Mouse (Mus musculus) erythroblast, embryonic 14.5 days (primary cell): Measurements from ENCODE around the gene Ghr. TPM values are rescaled to one million over a fixed set of nuclear protein-coding genes. Genes with fewer than 3 reads are reported as not detected.

Source experiments
- H3K27me3 ChIP-seq: 2 replicates; pipeline ENCODE4 v1.6.1; 2012; ENCODE audit warnings: inconsistent platforms; ENCODE audit not compliant: control insufficient read depth
- H3K36me3 ChIP-seq: 2 replicates; pipeline ENCODE4 v1.6.1; 2012; ENCODE audit warnings: mild to moderate bottlenecking, inconsistent platforms; ENCODE audit not compliant: control insufficient read depth
- H3K4me1 ChIP-seq: 2 replicates; pipeline ENCODE4 v1.6.1; 2012; ENCODE audit warnings: inconsistent platforms; ENCODE audit not compliant: control insufficient read depth
- H3K4me3 ChIP-seq: replicated peaks from 2 replicates; pipeline ENCODE3; 2012; ENCODE audit warnings: moderate library complexity, mild to moderate bottlenecking, inconsistent platforms
- H3K9me3 ChIP-seq: 2 replicates; pipeline ENCODE4 v1.6.1; 2012; ENCODE audit warnings: low read length, inconsistent platforms, mixed read lengths; ENCODE audit not compliant: control insufficient read depth
- GATA1 ChIP-seq: IDR thresholded peaks from 2 replicates; pipeline ENCODE4 v1.6.1; 2012; ENCODE audit warnings: low read length, inconsistent platforms, mixed read lengths
- TAL1 ChIP-seq: IDR thresholded peaks from 3 replicates; pipeline ENCODE4 v1.6.1; 2012; ENCODE audit warnings: low read length, inconsistent platforms, mixed read lengths
- polyA plus RNA-seq: library from polyadenylated mRNA; stranded (reverse); fragments of >175 nt; gene quantifications from 2 replicates; pipeline ENCODE4 v1.2.3, GENCODE M21; 2012

Gene Ghr
- polyA plus RNA-seq, 1 experiment: not detected

- Histone ChIP-seq H3K4me1 (no peaks in the 10 kb centered on the region), H3K4me3 (no peak overlapping the region), H3K36me3 (no peaks in the 10 kb centered on the region), H3K27me3 (no peaks in the 10 kb centered on the region), H3K9me3 (no peaks in the 10 kb centered on the region)
- no peak for TF ChIP-seq GATA1
- no peak for TF ChIP-seq TAL1
These were observed 114.1 kb downstream of the Ghr start for GRCm38 (mm10) chr15:3469230-3469629.

DNA sequence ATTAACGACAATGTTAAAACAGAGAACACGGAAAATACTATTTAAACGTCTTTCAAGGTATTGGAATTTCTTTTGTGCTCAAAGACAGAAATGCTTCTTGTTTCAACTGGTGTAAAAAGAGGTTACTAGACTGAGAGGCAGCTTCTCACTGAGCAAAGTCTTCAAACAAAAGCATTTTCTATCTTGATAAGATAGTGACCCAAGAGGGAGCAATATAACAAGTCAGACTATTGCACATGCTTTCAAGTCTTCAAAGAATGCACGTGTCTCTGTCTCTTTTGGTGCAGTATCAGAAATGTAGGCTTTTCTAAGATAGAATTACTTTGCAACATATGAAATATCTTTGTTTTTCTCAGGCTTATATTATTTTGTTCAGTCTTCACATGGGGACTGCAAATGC, 116.7 kb downstream of the Ghr start:
- Histone ChIP-seq H3K27me3 (no peaks in the 10 kb centered on the region), H3K4me1 (no peaks in the 10 kb centered on the region), H3K4me3 (no peak overlapping the region), H3K9me3 (no peaks in the 10 kb centered on the region), H3K36me3 (no peaks in the 10 kb centered on the region)
- TF ChIP-seq TAL1: no peak
- no peak for TF ChIP-seq GATA1

DNA sequence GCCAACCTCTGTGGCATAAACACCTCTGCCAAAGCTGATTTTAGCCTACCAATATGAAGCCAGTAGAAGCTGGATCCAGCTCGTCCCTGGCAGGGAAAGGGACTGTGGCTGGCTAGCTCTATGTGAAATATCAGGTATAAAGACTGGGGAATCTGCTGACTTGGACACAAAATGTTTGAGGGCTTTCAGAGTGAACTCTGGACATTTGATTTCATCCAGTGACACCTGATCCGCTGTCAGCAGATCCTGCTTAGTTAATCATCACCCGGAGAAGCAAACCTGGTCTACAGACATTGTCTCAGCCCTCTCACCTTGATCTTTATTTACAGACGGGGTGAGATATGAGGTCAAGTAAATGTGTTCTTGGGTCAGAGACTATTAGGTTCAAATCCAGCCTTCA, 118.5 kb downstream of the Ghr start:
- TF ChIP-seq GATA1 (no peak), TAL1 (no peak)
- H3K27me3 ChIP-seq: no peaks in the 10 kb centered on the region
- no peaks in the 10 kb centered on the region for H3K36me3 ChIP-seq
- H3K9me3 ChIP-seq: no peaks in the 10 kb centered on the region
- no peaks in the 10 kb centered on the region for H3K4me1 ChIP-seq
- no peak overlapping the region for H3K4me3 ChIP-seq

GRCm38 (mm10) chr15:3456543-3456942, 126.7 kb downstream of the Ghr start:
- no peak for TF ChIP-seq TAL1
- TF ChIP-seq GATA1: no peak
- no peaks in the 10 kb centered on the region for H3K9me3 ChIP-seq
- no peak overlapping the region for H3K4me3 ChIP-seq
- no peaks in the 10 kb centered on the region for H3K4me1 ChIP-seq
- no peaks in the 10 kb centered on the region for H3K36me3 ChIP-seq
- no peaks in the 10 kb centered on the region for H3K27me3 ChIP-seq

- no peak overlapping the region for H3K4me3 ChIP-seq
- H3K4me1 ChIP-seq: no peaks in the 10 kb centered on the region
- H3K9me3 ChIP-seq: no peaks in the 10 kb centered on the region
- H3K27me3 ChIP-seq: no peaks in the 10 kb centered on the region
- TF ChIP-seq GATA1 (no peak), TAL1 (no peak)
- H3K36me3 ChIP-seq: no peaks in the 10 kb centered on the region
These were observed 127.7 kb downstream of the Ghr start for GRCm38 (mm10) chr15:3455572-3455971.

DNA sequence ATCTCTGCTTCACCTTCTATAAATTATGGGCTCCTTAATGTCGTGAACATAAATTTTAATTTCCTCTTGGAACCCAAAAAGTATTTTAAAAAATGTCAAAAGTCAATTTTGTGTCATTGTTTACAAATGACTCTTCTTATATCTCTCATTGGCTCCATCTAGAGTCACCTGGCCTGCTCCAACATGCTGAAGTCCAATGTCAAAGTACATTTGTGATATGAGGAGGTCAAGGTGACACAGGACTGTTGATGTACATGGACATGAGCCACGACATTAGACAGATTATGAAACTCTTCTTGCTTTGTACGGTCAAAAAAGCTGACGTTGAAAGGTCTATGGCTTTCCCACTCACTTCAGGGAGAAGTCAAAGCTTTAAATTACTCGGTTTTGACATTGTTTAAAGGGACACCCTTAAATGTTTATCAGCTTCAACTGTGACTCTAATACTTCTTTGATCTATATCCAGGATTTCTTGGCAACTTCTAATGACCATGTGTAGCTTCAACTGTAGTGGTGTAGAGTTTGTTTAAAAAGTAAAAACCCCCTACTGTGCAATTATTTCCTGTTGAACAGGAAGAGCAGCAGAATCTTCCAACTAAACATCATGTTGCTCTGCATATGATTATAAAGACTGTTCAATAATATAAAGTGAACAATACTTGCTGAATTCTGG, 131.1 kb downstream of the Ghr start:
- Histone ChIP-seq H3K9me3 (no peaks in the 10 kb centered on the region), H3K36me3 (no peaks in the 10 kb centered on the region), H3K4me3 (no peak overlapping the region), H3K4me1 (no peaks in the 10 kb centered on the region), H3K27me3 (no peaks in the 10 kb centered on the region)
- TF ChIP-seq TAL1: no peak
- no peak for TF ChIP-seq GATA1

DNA sequence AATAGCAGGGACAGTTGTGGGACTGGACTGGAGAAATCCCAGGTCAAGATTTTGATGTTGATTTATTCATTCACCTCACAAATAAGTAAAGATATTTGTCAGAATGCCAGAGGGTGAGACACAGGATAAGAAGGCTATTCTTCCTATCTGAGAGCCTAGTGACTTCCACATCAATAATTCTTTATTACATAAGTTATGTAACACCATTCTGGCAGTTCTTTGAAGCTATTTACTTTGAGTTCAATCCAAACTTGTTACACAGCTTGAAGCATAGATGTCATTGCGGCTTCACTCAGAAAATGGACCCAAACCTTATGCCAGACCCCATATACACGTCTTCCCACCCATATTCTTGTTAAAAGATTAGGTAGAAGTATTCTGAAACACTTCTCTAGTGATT, 133.7 kb downstream of the Ghr start:
- TF ChIP-seq GATA1: no peak
- TF ChIP-seq TAL1: no peak
- Histone ChIP-seq H3K36me3 (no peaks in the 10 kb centered on the region), H3K9me3 (no peaks in the 10 kb centered on the region), H3K4me1 (no peaks in the 10 kb centered on the region), H3K27me3 (no peaks in the 10 kb centered on the region), H3K4me3 (no peak overlapping the region)

DNA sequence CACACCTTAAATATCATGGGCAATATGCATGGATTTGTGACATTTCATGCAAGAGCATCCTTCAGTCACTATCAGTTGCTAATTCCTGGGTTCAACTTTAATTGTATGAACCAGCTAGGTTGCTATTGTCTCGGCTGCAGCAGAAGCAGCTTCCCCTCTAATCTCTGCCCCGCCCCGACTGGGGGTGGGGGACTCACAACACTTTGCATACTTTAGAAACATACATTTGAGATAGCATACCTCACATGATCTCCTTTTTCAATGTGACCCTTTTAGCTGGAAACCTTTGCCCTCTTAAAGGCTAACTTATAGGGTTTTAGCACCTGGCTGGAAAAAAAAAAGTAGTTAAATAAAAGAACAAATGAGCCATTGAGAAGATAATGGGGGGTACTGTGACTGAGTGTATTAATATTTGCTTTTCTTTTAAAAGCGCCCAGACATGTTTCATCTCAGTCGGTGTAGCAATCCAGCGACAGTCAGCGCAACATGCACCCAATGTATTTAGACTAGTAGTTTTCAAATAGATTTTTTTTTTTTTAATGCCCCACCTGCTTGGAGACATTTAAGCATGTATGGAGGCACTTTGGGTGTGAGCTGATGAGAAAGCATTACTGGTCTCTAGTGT, 137.9 kb downstream of the Ghr start:
- Histone ChIP-seq H3K9me3 (no peaks in the 10 kb centered on the region), H3K27me3 (no peaks in the 10 kb centered on the region)
- TF ChIP-seq TAL1 (no peak), GATA1 (no peak)

DNA sequence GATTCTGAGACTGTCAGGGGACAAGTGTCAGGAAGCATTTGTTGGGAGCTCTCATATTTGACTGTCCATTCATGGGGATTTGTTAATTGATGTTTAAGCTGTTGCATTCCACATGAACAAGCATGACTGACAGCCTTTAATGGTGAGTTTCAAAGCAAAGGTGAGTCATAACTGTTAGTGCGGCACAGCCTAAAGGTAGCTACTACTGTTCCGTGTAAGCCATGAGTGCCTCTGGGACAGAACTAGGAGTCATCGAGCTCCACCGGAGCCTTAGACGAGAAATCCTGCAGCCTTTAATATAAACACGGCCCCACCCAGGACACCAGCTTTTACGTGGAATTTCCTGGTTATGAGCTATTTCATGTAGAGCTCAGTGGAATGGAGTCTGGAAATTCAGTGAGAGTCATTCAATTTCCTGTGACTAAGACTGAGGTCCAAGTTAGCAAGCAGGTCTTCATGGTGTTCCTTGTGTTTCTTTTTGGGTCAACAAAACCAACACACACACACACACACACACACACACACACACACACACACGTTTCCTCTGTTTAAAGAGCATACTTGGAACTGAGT, 138.8 kb downstream of the Ghr start:
- Histone ChIP-seq H3K36me3 (no peaks in the 10 kb centered on the region), H3K27me3 (no peaks in the 10 kb centered on the region), H3K4me3 (no peak overlapping the region), H3K9me3 (no peaks in the 10 kb centered on the region), H3K4me1 (no peaks in the 10 kb centered on the region)
- TF ChIP-seq TAL1: no peak
- TF ChIP-seq GATA1: no peak

More for the DNA sequence above, 137.9 kb downstream of the Ghr start:
- Histone ChIP-seq H3K36me3 (no peaks in the 10 kb centered on the region), H3K4me3 (no peak overlapping the region), H3K4me1 (no peaks in the 10 kb centered on the region)
